Mouse (Mus musculus) layer of hippocampus, adult 8-10 months (tissue): ENCODE data around the gene Foxred2. TPM values are rescaled to one million over a fixed set of nuclear protein-coding genes. Genes with fewer than 3 reads are reported as not detected.

Source experiments
- DNase-seq, 2 experiments: peaks; one replicate each; pipeline ENCODE4 v3.0.0; 2022; ENCODE audit warnings: low spot score in 2 of 2
- total RNA-seq, 4 experiments: library from RNA; stranded (reverse); gene quantifications; 2 replicates each; pipeline ENCODE4 v1.2.4; 2022

The Foxred2 gene
- total RNA-seq, 4 experiments from 2014 or later: 9.5 to 14.0 (median 13.1) TPM

GRCm38 (mm10) chr15:77916851-77917544 is 39.5 kb downstream of the Foxred2 start:
- DNase-seq: peak; percentile 90 to 95

- DNase-seq: no peak
These were observed 41.2 kb downstream of the Foxred2 start for GRCm38 (mm10) chr15:77915287-77915686.

DNA sequence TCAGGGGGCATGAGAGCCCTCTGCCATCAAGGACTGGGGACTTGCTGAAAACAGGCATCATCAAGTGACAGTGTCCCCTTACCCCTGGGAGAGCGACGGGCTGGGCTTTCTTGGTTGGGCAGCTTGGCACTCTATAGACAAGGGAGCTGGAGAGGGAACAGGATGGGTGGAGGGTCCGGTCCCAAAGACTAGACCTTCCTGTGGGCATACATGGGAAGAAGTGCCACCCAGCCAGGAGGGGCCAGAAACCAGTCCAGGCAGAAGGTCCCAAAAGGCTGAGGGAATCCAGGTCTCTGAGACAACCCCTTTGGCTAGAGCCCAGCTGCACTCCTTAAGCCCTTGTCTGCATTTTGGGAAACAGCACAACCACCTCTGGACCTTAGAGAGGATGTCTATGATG is 42.0 kb downstream of the Foxred2 start:
- DNase-seq: no peak

GRCm38 (mm10) chr15:77913054-77913453 is 43.5 kb downstream of the Foxred2 start:
- DNase-seq: no peak

DNA sequence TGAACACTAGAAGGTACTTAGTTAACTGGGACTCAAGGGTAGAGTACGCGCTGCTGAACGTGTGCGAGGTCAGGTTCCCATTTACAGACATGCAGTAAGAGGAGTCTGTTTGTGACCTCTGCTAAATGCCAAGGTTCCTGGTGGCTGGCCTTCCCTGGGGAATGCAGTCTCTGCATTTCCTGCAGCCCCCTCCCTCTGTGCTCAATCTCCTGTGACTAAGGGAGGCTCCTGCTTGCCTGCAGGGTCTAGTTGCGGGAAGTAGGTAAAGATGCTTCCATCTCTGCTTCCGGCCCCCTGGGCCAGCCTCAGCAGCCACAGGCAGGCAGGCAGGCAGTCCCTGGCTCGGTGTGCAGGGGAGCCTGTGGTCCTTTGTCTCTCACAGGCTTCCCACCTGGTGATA is 43.9 kb downstream of the Foxred2 start:
- DNase-seq: no peak

DNA sequence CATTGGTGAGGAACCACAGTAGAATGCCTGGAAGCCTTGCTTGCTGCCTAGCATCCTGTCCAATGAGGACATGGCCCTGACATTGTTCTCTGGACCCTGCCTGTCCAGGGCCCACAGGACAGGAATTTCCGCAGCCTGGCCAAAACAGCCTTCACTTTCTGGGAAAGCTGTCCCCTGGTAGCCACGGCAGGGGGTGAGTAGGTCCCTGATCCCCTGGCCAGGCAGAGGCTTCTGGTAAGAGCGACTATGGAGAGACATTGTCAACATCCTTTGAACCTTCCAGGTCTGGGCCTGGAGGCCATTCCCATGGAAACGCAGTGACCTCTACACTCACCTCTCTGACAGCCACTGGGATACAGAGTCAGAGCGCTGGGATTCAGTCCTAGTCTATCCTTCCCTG is 44.5 kb downstream of the Foxred2 start:
- DNase-seq: no peak

DNA sequence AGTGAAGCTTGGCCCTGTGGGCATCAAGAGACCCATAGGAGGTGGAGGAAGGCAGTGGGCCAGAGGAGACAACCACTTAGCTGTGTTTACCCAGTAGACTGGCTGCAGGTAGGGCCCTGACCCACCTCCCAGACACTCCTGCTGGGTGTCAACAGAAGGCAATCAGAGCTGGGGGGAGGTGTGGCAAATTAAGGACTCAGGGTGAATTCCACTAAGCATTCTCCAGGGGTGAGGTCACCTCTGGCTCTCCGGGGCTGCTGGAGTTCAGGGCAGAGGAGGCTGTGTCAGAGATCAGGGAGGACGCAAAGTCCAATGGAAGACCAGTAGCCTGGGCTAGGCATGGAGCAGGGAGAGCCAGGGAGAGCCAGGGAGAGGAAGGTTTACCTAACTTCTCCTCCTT is 45.5 kb downstream of the Foxred2 start:
- DNase-seq: no peak

DNA sequence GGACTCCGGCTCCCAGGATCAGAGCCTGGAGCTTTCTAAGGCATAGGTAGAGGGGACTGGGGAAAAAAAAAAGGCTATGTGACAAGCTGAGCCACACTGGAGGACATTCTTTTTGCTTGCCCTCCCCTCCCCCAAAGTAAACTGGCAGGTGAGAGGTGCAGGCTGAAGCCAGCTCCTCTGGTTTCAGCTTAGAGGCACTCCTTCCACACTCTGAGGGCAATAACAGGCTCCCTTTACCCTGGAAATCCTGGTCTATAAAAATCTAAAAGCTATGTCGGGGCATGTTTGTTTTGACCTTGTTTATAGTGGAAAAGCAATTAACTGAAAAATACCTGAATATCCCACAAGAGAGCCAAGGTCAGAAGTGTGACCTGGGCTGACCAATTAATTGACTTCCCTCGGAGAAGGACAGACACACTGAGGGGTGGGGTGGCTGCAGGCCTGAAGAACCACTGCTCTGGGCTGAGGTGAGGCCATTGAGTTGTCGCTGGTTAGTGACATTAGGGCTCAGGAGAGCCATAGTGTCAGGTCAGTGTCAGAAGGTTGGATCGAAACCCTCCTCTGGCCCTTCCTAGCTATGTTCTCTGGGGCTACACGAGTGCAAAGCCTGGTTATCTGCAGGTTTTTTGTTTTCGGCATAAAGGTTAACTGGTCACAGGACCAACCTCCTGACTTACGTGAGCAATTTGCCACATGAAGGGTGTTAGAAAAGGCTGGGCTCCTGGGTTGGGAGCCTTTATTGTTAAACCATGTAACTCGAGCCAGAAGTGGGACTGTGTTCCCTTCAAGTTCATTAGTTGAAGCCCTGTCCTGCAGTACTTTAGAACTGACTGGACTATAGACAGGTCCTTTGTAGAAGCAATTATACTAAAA is 48.6 kb downstream of the Foxred2 start:
- DNase-seq: no peak

- DNase-seq: no peak
These were observed 50.0 kb downstream of the Foxred2 start for GRCm38 (mm10) chr15:77906545-77906944.

DNA sequence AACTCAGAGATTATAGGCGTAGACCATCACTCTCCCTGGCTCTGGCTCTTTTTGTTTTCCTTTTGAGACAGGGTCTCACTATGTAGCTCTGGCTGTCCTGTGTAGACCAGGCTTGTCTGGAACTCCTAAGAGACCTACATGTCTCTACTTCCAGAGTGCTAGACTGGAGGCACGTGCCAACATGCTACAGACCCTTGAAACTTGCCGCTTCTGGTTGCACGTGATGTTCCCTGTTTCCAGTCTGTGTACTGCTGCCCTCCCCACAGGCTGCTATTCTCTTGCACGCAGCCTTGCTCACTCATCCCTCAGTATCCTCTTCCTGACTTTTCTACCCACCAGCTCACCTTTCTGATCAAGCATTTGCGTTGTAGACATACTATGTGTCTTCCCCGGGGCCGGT is 50.4 kb downstream of the Foxred2 start:
- no peak for DNase-seq

DNA sequence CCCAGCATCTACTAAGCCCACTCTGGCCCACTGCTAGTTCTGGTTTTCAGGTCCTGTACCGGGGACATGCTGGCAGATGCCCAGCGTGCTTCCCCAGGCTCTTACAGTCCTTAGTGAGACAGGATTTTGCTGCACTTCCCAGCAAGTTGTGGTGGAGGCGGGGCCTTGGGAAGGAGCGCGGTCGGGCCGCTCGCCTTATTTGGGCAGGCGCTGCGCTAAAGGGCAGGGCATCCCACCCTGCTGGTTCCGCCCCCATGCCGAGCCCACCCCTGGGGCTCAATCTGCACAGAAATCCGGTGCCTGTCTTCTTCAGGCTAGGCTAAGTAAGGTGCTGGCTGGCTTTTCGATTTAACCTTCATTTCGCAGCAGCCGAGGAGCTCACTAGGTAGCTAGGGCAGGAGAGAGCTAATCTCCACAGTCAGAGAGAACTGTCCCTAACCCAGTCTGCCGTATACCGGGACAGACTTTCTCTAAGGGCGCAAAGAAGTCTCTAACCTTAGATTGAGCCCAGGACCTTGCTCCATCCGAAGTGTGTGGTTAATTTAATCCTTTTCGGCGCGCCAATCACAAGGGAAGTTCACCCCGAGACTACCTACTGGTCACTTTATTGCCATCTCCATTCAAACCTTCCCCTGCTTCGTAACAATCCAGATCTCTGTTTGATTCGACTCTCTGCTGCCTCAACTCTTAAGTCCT is 51.1 kb downstream of the Foxred2 start:
- DNase-seq: no peak

DNA sequence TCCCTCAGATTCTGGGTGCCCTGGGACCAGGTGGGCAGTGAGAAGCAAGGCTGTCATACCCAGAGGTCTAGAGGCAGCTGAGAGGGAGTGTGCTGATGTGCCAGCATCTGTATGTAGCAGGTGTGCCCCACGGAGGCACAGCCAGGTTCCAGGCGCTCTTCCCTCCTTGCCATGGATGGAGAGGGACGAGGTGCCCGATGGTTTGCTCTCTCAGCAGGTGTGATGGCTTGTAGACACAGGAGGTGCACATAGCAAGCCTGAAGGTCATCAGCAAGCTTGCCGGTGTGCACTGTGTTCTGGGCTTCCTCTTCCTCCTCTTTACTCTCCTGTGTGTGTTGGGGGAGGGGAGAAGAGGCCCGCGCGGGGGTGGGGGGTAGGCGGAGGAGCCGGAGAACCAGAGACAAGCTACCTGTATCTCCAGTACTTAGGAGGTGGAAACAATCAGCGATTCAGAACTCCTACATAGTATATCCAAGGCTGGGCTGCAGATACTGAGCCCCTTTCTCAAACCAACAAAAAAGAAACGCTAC is 52.1 kb downstream of the Foxred2 start:
- DNase-seq: no peak

GRCm38 (mm10) chr15:77903176-77903575 is 53.3 kb downstream of the Foxred2 start:
- no peak for DNase-seq

DNA sequence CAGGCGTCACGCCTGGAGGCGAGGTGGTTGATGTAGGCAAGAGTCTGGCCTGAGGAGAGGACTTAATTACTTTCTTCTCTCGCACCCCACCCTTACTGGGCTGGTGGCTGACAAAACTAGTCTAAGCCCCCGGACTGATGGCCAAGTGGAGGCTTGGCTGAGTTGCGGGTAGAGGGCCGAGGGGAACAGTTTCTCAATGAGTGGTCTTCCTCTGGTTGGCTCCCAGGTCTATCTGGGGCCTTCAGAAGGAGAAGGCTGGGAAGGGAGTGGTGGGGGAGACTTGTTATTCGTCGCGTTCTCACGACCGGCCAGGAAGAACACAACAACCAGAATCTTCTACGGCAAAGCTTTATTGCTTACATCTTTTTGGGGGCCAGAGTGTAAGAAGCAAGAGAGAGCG is 61.6 kb downstream of the Foxred2 start:
- no peak for DNase-seq

- no peak for DNase-seq
These were observed 63.2 kb downstream of the Foxred2 start for GRCm38 (mm10) chr15:77893292-77893691.

DNA sequence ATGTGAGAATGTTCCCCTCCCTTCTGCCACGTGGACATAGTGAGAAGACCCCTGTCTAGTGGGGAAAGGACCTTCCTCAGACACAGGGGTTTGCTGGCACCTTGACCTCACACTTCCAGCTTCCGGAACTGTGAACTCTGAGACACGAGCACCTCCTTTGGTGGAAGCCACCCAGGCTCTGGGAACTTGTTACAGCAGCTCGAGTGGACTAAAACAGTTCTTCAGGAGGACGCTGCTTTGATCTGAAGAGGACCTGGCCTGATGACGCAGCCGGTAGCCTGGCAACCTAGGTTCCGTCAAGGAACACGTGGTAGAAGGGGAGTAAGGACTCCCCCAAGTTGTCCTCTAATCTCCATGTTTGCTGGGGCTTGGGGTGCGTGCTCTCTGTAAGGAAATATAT is 64.1 kb downstream of the Foxred2 start:
- no peak for DNase-seq

DNA sequence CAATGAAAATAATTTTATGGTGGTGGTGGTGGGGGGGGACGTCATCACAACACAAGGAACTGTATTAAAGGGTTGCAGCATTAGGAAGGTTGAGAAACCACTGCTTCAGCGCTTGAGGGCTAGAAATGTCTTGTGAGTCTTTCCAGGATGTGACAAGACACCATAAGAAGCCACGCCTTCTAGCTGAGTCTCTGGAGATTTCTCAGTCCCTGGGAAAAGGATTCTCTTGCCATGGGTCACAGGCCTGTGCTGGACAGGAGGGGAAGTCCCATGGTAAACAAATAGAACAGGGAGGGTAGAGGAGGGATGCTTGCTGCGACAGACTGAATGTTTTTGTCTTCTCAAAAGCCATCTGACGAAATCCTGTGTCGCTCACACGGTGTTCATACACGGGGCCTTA is 64.8 kb downstream of the Foxred2 start:
- DNase-seq: no peak

Other genes starting within 250 kb of the Foxred2 start
- gene Apol9b, start 227.7 kb downstream of the Foxred2 start, total RNA-seq: not detected
- gene Apol8, start 199.7 kb downstream of the Foxred2 start, total RNA-seq: 10 to 100 TPM in 2 of 4 experiments, 1 to 10 TPM in 2; 6.3 to 14.1 (median 9.1) TPM
- 100 to 1,000 TPM in 3 of 4 experiments, 10 to 100 TPM in 1; 89.0 to 116 (median 104) TPM for gene Myh9, start 114.5 kb downstream of the Foxred2 start, total RNA-seq
- gene Txn2, start 27.7 kb downstream of the Foxred2 start, total RNA-seq: 100 to 1,000 TPM; 119 to 130 (median 128) TPM
- 100 to 1,000 TPM in 3 of 4 experiments, 10 to 100 TPM in 1; 85.5 to 112 (median 106) TPM for gene Eif3d, start 14.1 kb upstream of the Foxred2 start, total RNA-seq
- 10 to 100 TPM; 30.6 to 36.9 (median 33.2) TPM for gene Cacng2, start 163.3 kb upstream of the Foxred2 start, total RNA-seq
- gene Ift27, start 217.4 kb upstream of the Foxred2 start, total RNA-seq: 10 to 100 TPM; 20.4 to 29.8 (median 25.7) TPM
- gene Pvalb, start 249.7 kb upstream of the Foxred2 start, total RNA-seq: 10 to 100 TPM; 58.2 to 61.8 (median 60.5) TPM